Mouse (Mus musculus) heart, adult 8-10 months (tissue): ENCODE data around the gene Kif2b. TPM values are rescaled to one million over a fixed set of nuclear protein-coding genes. Genes with fewer than 3 reads are reported as not detected.

Experiments
- DNase-seq: peaks from one replicate; pipeline ENCODE4 v3.0.0; 2022; ENCODE audit warnings: low spot score
- total RNA-seq, 4 experiments: library from RNA; stranded (reverse); gene quantifications; 2 replicates each; pipeline ENCODE4 v1.2.4; 2022

The Kif2b gene
- not detected for total RNA-seq

GRCm38 (mm10) chr11:91577317-91577716 lies at the start of gene Kif2b:
Kif2b (minus strand) TSS chr11:91577558.
- DNase-seq, result no peak

GRCm38 (mm10) chr11:91593088-91593487 lies 15.7 kb upstream of the Kif2b start:
- no peak for DNase-seq

DNA sequence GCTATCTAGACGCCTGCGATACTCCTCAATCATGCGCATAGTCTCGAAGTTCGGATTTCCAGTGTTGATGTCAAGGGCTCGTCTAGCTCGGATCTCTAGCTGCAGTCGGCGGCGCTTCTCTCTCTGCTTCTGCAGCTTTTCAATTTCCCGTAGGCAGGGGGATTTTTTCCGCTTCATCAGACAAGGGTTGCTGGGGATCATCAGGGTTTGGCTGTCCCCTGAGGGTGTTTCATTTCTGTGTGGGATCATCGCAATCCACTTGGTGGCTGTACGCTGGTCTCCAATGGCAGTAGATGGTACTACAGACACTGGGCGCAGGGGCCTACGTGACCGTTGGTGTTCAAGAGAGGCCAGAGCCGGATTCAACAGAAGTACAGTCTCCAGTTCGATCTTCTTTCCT lies 502 bp downstream of the Kif2b start:
- no peak for DNase-seq

GRCm38 (mm10) chr11:91575406-91575805 lies 2.0 kb downstream of the Kif2b start:
- DNase-seq, result no peak

DNA sequence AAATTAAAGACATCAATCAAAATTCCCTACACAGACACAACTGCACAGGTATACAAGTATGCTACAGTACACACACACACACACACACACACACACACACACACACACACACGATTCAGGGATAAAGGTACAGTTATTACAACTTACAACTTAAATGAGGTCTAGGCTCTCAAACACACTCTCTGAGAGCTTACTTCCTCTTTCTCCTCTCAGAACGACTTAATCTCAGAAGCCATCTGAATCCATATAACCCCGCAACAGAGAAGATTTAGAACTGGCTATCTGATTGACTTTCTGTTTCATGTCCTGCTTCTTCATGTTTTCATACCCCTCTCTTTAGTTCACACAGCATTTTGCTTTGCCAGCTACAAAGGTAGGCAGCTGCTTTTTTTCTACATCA lies 2.9 kb downstream of the Kif2b start:
- no peak for DNase-seq

DNA sequence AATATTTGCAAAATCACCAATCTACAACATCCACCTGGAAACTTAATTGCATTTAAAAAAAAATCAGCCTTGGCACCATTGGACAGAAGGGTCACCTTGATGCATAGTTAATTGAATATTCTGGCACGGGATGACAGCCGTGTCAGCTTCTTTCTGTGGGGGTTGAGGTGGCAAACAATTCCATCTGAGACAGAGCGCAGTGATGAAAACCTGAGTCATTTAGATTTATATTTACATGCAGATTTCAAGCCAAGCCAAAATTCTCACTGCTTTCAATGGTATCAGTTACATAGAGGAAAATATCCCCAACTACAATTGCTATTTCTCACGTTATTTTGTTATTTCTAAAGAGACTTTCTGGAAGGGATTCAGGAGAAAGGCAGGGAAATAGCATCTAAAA lies 46.6 kb downstream of the Kif2b start:
- no peak for DNase-seq
